Mouse (Mus musculus) neural tube, embryonic 10.5 days (tissue): Measurements from ENCODE around the gene Mbnl3.
A peak's percentile ranks its signal among the peaks of the same experiment; 100 is the strongest.

Experiments used
- DNase-seq: peaks from one replicate; pipeline ENCODE4 v3.0.0-alpha.2; 2017; ENCODE audit warnings: low spot score; ENCODE audit errors: extremely low spot score

Gene Mbnl3

GRCm38 (mm10) chrX:51206432-51206831, at the start of gene Mbnl3:
Mbnl3 (minus strand) TSS chrX:51206532.
- DNase-seq: no peak

GRCm38 (mm10) chrX:51205548-51206324, 596 bp downstream of the Mbnl3 start:
- peak; percentile 65 for DNase-seq

- peak; percentile 49 for DNase-seq
Observed at GRCm38 (mm10) chrX:51204626-51205547, 1.4 kb downstream of the Mbnl3 start.

GRCm38 (mm10) chrX:51197012-51197411, 9.3 kb downstream of the Mbnl3 start:
- no peak for DNase-seq

GRCm38 (mm10) chrX:51171914-51172313, 34.4 kb downstream of the Mbnl3 start:
- DNase-seq: no peak

GRCm38 (mm10) chrX:51171413-51171812, 34.9 kb downstream of the Mbnl3 start:
- DNase-seq: peak; percentile 12

- no peak for DNase-seq
Observed at GRCm38 (mm10) chrX:51170404-51170803, 35.9 kb downstream of the Mbnl3 start.

GRCm38 (mm10) chrX:51169476-51170045, 36.8 kb downstream of the Mbnl3 start:
- no peak for DNase-seq

- DNase-seq: no peak
Observed at GRCm38 (mm10) chrX:51167976-51168375, 38.4 kb downstream of the Mbnl3 start.

GRCm38 (mm10) chrX:51164766-51165165, 41.6 kb downstream of the Mbnl3 start:
- no peak for DNase-seq

GRCm38 (mm10) chrX:51148436-51148835, 57.9 kb downstream of the Mbnl3 start:
- no peak for DNase-seq

GRCm38 (mm10) chrX:51146351-51146750, 60.0 kb downstream of the Mbnl3 start:
- DNase-seq: no peak

- DNase-seq: no peak
Observed at GRCm38 (mm10) chrX:51140055-51140454, 66.3 kb downstream of the Mbnl3 start.

- DNase-seq: no peak
Observed at GRCm38 (mm10) chrX:51131325-51131724, 75.0 kb downstream of the Mbnl3 start.

GRCm38 (mm10) chrX:51102748-51103147, 103.6 kb downstream of the Mbnl3 start:
- no peak for DNase-seq

- DNase-seq: no peak
Observed at GRCm38 (mm10) chrX:51084972-51085371, 121.4 kb downstream of the Mbnl3 start.

- no peak for DNase-seq
Observed at GRCm38 (mm10) chrX:51084211-51084610, 122.1 kb downstream of the Mbnl3 start.

GRCm38 (mm10) chrX:51076744-51077143, 129.6 kb downstream of the Mbnl3 start:
- peak; percentile 21 for DNase-seq
